Mouse (Mus musculus) ovary, adult 18-20 months (tissue): Measurements from ENCODE around the gene Gpr19.

ENCODE experiments used
- DNase-seq: peaks from one replicate; pipeline ENCODE4 v3.0.0; 2022; ENCODE audit warnings: low spot score, mixed read lengths

The Gpr19 gene

GRCm38 (mm10) chr6:134887008-134887407, 11.4 kb downstream of the Gpr19 start:
- DNase-seq: no peak

GRCm38 (mm10) chr6:134886475-134886874, 11.9 kb downstream of the Gpr19 start:
- no peak for DNase-seq

DNA sequence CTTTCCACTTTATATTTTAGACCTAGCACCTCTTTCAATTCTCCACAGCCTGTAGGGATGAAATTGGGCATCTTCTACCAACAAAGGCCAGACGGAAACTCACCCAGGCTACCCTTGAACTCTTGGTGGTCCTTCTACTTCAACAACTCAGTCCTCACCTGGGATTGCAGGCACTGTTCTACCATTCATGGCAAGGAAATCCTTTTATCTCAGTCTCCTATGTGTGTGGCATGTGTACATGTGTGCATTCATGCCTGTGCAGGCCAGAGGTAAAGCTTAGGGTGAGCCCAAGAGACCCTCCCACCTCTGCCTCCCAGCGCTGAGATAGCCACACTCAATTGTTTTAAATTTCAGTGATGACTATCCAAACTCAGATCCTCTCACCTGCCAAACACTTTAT, 12.9 kb downstream of the Gpr19 start:
- no peak for DNase-seq

GRCm38 (mm10) chr6:134883661-134884060, 14.7 kb downstream of the Gpr19 start:
- DNase-seq: no peak

GRCm38 (mm10) chr6:134880046-134880445, 18.3 kb downstream of the Gpr19 start:
- DNase-seq: no peak

DNA sequence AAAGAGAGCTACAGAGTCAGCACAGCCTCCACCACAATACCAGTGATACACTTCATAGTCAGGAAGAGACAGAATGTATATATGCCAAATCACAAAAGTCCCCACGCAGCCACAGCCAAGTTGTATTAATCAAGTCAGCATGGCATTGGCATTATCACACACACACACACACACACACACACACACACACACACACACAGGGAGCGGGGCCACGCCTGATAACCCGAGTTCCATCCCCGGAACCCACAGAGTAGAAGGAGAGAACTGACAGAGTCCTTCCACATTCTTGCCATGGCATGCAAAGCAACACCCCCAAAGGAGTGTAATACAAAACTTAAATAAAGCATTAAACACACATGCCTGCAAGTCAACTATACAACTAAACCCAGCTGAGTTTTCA, 18.8 kb downstream of the Gpr19 start:
- no peak for DNase-seq

GRCm38 (mm10) chr6:134877892-134878291, 20.5 kb downstream of the Gpr19 start:
- no peak for DNase-seq

DNA sequence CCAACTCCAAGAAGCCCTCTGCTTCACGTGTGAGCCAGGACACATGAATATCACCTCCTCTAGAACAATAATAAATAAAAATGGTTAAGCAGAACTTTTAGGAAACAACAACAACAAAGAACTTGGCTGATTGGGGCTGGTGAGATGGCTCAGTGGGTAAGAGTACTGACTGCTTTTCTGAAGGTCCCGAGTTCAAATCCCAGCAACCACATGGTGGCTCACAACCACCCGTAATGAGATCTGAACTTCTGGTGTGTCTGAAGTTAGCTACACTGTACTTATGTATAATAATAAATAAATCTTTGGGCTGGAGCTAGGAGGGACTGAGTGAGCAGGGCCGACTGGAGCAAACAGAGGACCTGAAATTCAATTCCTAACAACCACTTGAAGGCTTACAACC, 21.1 kb downstream of the Gpr19 start:
- no peak for DNase-seq

DNA sequence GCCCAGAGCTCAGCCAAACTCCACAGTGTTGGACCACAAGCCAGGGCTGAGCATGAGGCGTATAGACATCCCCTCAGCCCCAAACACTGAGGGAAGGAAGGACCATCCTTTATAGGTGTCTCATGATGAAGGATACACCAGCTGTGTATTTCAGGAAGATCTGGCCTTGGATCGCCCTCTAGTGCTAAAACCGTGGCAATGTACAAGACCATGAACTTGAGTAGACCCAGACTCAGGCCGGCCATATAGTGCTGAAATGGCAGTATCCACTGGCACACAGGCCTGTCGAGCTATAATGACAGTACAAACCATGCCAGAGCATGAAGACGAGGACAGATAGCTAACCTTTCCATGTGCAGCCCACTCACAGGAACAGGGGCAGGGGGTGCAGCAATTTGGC, 21.6 kb downstream of the Gpr19 start:
- DNase-seq: no peak

DNA sequence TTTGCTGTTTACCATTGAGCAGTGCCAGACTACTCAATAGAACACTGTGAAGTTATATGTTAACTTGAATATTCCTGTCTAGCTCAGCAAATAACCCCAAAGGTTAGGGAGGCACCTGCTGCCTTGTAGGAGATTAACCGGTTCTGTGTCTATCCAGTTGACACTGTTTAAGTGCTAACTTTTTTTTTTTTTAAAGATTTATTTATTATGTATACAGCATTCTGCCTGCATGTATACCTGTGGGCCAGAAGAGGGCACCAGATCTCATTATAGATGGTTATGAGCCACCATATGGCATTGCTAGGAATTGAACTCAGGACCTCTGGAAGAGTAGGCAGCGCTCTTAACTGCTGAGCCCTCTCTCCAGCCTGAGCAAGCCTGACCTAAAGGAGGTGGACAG, 25.4 kb downstream of the Gpr19 start:
- no peak for DNase-seq

DNA sequence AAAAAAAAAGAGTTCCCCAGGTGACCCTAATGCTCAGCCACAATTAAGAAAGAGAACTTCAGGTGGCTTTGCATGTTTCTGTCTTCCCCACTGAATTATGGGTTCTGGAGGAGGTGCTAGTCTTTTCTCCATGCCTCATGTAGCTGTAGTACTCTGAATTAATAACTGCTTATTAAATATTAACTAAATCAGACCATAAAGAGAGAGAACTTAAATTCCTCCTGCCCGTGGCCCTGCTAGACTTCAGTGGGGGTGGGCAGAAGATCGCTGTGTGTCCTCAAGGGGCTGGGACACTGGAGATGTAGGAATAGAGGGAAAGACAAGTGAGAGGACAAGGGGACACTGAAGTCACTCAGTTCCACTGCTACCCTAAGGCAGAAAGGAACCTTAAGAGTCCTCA, 26.1 kb downstream of the Gpr19 start:
- DNase-seq: no peak

DNA sequence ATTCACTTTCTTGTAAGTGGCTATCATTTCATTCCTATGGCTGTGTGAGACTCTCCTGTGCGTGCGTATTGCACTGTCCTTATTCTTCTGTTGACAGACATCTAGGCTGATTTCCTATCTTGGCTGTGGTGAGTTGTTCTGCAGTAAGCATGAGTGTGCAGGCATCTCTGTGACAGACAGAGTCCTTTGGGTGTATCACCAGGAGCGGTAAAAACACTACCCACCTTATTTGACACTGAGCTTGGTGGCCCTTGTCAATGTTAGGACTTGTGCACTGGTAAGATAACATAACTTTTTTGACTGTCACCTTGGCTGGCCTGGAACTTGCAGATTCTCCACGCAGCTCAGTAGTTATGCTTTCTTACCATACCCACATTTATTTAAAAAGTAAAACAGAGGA, 27.5 kb downstream of the Gpr19 start:
- no peak for DNase-seq

DNA sequence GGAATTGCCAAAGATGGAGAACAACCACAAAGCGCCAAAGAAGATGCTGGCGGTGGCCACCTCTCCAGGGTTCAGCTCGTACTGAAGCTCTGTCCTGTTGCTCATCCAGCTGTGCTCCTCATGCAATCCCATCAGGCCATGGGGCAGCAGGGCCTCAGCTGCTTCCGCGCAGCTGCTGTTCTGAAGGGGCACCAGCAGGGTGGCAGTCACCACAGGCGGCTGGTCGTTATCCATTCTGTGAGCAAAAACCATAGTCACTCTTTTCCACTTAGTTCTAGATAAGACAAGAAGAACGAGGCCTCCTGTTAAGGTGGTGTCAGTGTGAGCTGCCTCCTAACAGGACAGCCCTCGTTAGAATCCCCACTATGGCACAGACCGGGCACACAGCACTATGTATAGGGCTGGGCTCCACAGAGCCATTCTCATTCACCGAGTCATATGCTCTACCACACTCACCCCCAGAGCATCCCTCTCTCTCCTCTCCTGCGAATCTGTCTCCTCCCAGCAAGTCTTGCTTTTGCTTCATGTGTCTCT, 28.1 kb downstream of the Gpr19 start:
- DNase-seq: no peak

- no peak for DNase-seq
These were observed 31.1 kb downstream of the Gpr19 start for GRCm38 (mm10) chr6:134867325-134867724.

- no peak for DNase-seq
These were observed 32.3 kb downstream of the Gpr19 start for GRCm38 (mm10) chr6:134866113-134866512.

GRCm38 (mm10) chr6:134863146-134863545, 35.2 kb downstream of the Gpr19 start:
- DNase-seq: peak; percentile 79

DNA sequence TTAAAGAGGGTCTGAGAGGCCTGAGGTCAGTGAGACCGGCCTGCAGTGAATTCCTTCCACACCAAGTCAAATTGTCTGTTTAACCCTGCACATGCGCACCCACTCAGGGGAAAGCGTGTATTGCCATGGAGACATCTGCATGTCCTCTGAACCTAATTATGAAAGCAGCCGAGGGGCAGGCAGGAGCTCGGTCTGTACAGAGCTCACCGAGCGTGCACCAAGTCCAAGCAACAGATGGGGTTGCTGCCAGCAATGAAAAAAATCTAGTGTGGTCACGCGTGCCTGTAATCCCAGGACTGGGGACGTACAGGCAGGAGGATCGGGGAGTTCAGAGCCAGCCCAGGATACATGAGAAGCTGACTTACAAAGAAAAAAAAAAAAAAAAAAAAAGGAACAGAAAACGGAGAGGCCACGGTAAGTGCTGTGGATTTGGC, 35.7 kb downstream of the Gpr19 start:
- DNase-seq: peak; percentile 8

- DNase-seq: no peak
These were observed 37.0 kb downstream of the Gpr19 start for GRCm38 (mm10) chr6:134861386-134861785.

GRCm38 (mm10) chr6:134860275-134860674, 38.1 kb downstream of the Gpr19 start:
- DNase-seq: no peak

GRCm38 (mm10) chr6:134859021-134859420, 39.4 kb downstream of the Gpr19 start:
- DNase-seq: no peak

DNA sequence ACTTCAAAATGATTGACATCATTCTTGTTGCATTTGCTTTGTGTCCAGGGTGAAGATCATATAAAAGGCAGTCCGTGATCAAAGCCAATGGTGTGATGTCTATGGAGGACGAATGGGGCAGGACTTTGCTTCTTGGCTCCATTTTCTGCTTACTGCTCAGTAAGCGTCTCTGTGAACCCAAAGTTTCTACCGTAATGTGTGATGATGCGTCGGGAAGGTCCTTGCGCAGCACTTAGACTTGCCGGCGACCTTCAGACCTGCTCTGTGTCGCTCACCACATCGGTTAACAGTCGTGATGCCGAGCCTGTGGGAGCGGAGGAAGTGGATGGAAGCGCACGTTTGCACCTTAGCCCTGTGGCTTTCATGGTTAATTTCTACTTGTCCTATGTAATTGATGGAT, 42.5 kb downstream of the Gpr19 start:
- no peak for DNase-seq

GRCm38 (mm10) chr6:134854782-134855181, 43.6 kb downstream of the Gpr19 start:
- no peak for DNase-seq

DNA sequence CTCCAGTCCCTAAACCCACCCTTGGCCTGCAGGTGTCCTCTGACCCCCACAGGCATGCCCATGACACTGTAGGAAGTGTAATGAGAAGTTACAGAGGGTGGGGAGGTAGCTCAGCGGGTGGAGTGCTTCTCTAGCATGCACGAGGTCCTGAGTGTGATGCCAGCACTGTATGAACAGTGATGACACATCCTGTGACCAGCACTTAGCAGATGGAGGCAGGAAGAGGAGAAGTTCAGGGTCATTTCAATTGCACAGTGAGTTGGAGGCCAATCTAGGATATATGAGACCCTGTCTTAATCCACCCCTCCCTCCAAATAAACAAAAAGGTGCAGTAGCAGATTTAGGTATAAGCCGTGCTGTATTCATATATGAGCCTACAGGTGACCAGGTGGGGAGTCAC, 48.4 kb downstream of the Gpr19 start:
- DNase-seq: no peak

- DNase-seq: no peak
These were observed 48.9 kb downstream of the Gpr19 start for GRCm38 (mm10) chr6:134849461-134849860.
